Mouse (Mus musculus) kidney, adult 8-10 months (tissue): Measurements from ENCODE around the gene Med8.

Experiments
- DNase-seq, 2 experiments: peaks; one replicate each; pipeline ENCODE4 v3.0.0; 2022

Gene Med8

GRCm38 (mm10) chr4:118409142-118409900, at the start of gene Med8, which contains the start of gene Szt2:
Gene Med8 (plus strand): TSS chr4:118409337.
Gene Szt2 (minus strand): TSS chr4:118409273.
- peak; percentile 93 for DNase-seq

GRCm38 (mm10) chr4:118359896-118360720, 49.0 kb upstream of the Med8 start:
- peak; percentile 80 to 84 for DNase-seq

- no peak for DNase-seq
These were observed 47.7 kb upstream of the Med8 start for GRCm38 (mm10) chr4:118361451-118361850.

- peak; percentile 34 to 59 for DNase-seq
These were observed 46.3 kb upstream of the Med8 start for GRCm38 (mm10) chr4:118362879-118363278.

- no peak for DNase-seq
These were observed 45.2 kb upstream of the Med8 start for GRCm38 (mm10) chr4:118363985-118364384.

GRCm38 (mm10) chr4:118364641-118365040, 44.5 kb upstream of the Med8 start:
- peak; percentile 78 to 79 for DNase-seq

- DNase-seq: peak in 1 of 2 experiments; percentile 26
These were observed 43.1 kb upstream of the Med8 start for GRCm38 (mm10) chr4:118365991-118366390.

- no peak for DNase-seq
These were observed 41.6 kb upstream of the Med8 start for GRCm38 (mm10) chr4:118367551-118367950.

GRCm38 (mm10) chr4:118368616-118369015, 40.5 kb upstream of the Med8 start:
- DNase-seq: no peak

GRCm38 (mm10) chr4:118371822-118372221, 37.3 kb upstream of the Med8 start:
- no peak for DNase-seq

- DNase-seq: no peak
These were observed 33.1 kb upstream of the Med8 start for GRCm38 (mm10) chr4:118375999-118376398.

GRCm38 (mm10) chr4:118383271-118383670, 25.9 kb upstream of the Med8 start:
- DNase-seq: no peak

GRCm38 (mm10) chr4:118387316-118387715, 21.8 kb upstream of the Med8 start:
- DNase-seq: no peak

- DNase-seq: no peak
These were observed 19.0 kb upstream of the Med8 start for GRCm38 (mm10) chr4:118390146-118390545.

- DNase-seq: no peak
These were observed 14.6 kb upstream of the Med8 start for GRCm38 (mm10) chr4:118394505-118394904.

GRCm38 (mm10) chr4:118395289-118395688, 13.8 kb upstream of the Med8 start:
- no peak for DNase-seq

- DNase-seq: peak; percentile 15 to 55
These were observed 12.7 kb upstream of the Med8 start for GRCm38 (mm10) chr4:118396433-118396832.

GRCm38 (mm10) chr4:118398400-118398799, 10.7 kb upstream of the Med8 start:
- DNase-seq: no peak

- no peak for DNase-seq
These were observed 7.7 kb upstream of the Med8 start for GRCm38 (mm10) chr4:118401421-118401820.

GRCm38 (mm10) chr4:118401918-118402317, 7.2 kb upstream of the Med8 start:
- DNase-seq: no peak

GRCm38 (mm10) chr4:118402701-118403100, 6.4 kb upstream of the Med8 start:
- DNase-seq: peak in 1 of 2 experiments; percentile 13

GRCm38 (mm10) chr4:118410871-118411270, 1.7 kb downstream of the Med8 start:
- DNase-seq: no peak

GRCm38 (mm10) chr4:118413553-118413952, 4.4 kb downstream of the Med8 start:
- DNase-seq: no peak

GRCm38 (mm10) chr4:118415779-118416178, 6.6 kb downstream of the Med8 start:
- DNase-seq: no peak
